Mouse (Mus musculus): Measurements from ENCODE around the gene Dpagt1. TPM values are rescaled to one million over a fixed set of nuclear protein-coding genes. Genes with fewer than 3 reads are reported as not detected.
"Not testable (repeated sequence)": the region's sequence is repeated elsewhere in the genome, so short reads cannot be mapped to it uniquely, and the experiment has no call there.

The Dpagt1 gene
- polyA plus RNA-seq, 1 experiment from 2014 or later: 40.2 TPM

DNA sequence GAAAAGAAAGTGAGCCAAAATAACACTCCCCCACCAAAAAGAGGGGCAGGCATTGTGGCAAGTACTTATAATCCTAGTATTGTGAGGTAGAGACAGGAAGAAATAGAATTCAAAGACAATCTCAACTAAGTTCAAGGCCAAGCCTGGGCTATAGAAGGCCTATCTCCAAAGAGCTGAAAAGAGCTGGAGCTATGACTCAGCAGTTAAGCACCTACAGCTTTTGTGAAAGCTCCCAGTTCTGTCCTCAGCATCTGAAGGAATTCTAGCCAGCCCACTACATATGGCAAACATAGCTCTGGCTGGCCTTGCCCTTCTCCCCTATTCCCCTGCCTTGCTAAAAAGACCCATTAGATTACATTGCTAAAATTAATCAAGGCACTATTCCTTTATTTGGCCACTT lies 47.6 kb downstream of the Dpagt1 start:
- no peak overlapping the region for H3K27ac ChIP-seq
- no peak for ATAC-seq (ENCODE audit: low FRiP score, low read depth)
- H3K27me3 ChIP-seq: no peaks in the 10 kb centered on the region
- H3K4me1 ChIP-seq: peaks cover 2% of the 10 kb centered on the region; the same call in 1 of the 2 replicates
- H3K36me3 ChIP-seq: no peaks in the 10 kb centered on the region
- no peak overlapping the region for H3K4me3 ChIP-seq
- H3K4me2 ChIP-seq (replicated peaks): no peak overlapping the region
- no peak overlapping the region for H3K9ac ChIP-seq
- no peaks in the 10 kb centered on the region for H3K9me3 ChIP-seq

DNA sequence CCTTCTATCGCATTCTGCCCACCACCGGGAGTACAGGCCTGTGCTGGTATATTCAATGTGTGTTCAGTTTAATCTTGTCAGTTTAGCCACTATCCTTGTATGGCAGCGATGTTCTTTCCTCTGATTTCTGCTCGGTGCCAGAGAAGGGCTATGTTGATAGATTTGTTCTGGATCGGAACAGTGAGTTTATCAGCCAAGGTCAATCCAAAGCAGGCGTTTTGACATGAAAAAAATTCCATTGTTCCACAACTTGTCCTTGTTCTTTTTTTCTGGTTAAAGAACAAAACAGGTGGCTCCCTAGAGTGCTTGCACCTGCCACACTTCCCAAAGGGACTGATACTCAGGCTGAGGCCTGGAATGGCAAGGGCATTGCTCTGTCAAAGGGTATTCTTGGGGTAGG lies 50.3 kb downstream of the Dpagt1 start:
- Histone ChIP-seq H3K4me3 (no peak overlapping the region), H3K27me3 (no peaks in the 10 kb centered on the region), H3K36me3 (peaks cover 6% of the 10 kb centered on the region), H3K9ac (no peak overlapping the region), H3K9me3 (no peaks in the 10 kb centered on the region), H3K4me2 (replicated peaks) (no peak overlapping the region), H3K27ac (no peak overlapping the region), H3K4me1 (peaks cover 18% of the 10 kb centered on the region)
- 90% methylated on average over 6 of the region's 6 CpGs for WGBS
- ATAC-seq (ENCODE audit: low FRiP score, low read depth): no peak

DNA sequence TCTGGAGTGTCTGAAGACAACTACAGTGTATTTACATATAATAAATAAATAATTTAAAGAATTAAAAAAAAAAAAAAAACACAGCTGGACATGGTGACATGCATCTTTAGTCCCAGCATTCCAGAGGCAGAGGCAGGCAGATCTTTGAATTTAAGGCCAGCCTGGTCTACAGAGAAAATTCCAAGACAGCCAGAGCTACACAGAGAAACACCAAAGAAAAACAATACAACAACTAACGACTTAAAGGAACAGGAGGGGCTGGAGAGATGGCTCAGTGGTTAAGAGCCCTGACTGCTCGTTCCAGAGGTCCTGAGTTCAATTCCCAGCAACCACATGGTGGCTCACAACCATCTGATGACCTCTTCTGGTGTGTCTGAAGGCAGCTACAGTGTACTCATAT lies 51.5 kb downstream of the Dpagt1 start:
- not testable (repeated sequence) for H3K27ac ChIP-seq; ATAC-seq (ENCODE audit: low FRiP score, low read depth); H3K9me3 ChIP-seq; H3K27me3 ChIP-seq; H3K9ac ChIP-seq; H3K4me2 ChIP-seq (replicated peaks); H3K4me3 ChIP-seq
- peaks cover 18% of the 10 kb centered on the region for H3K36me3 ChIP-seq
- H3K4me1 ChIP-seq: peaks cover 18% of the 10 kb centered on the region
- 89% methylated on average over 2 of the region's 2 CpGs for WGBS

DNA sequence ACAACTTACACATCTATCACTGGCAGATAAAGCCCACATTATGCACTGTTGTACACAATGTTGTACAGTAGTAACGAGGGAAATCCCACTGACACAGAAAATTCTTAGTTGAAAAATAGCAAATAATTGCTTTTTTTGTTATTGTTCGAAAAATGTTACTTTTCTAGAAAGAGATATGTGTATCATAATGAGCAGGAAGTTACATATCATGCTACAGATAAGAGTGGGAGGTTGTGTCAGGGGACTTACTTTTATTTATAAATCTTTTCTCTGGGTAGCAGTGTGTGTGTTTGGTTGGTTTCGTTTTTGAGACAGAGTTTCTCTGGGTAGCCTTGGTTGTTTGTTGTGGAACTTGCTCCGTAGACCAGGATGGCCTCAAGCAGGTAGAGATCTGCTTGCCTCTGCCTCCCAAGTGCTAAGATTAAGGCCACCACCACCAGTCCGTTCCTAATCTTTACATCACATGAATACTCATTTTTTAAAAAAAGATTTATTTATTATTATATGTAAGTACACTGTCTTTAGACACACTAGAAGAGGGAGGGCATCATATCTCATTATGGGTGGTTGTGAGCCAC lies 52.4 kb downstream of the Dpagt1 start:
- Histone ChIP-seq H3K9ac (peak overlapping the region; percentile 76), H3K36me3 (peaks cover 27% of the 10 kb centered on the region), H3K4me1 (peaks cover 18% of the 10 kb centered on the region), H3K4me3 (peak overlapping the region; percentile 93), H3K27ac (0 out of 2 replicates have a peak overlapping the region, but pooled peaks have one; percentile 58), H3K4me2 (replicated peaks) (peak overlapping the region; percentile 98), H3K9me3 (no peaks in the 10 kb centered on the region), H3K27me3 (no peaks in the 10 kb centered on the region)
- WGBS: 90% methylated on average over 5 of the region's 5 CpGs
- ATAC-seq (ENCODE audit: low FRiP score, low read depth): no peak

DNA sequence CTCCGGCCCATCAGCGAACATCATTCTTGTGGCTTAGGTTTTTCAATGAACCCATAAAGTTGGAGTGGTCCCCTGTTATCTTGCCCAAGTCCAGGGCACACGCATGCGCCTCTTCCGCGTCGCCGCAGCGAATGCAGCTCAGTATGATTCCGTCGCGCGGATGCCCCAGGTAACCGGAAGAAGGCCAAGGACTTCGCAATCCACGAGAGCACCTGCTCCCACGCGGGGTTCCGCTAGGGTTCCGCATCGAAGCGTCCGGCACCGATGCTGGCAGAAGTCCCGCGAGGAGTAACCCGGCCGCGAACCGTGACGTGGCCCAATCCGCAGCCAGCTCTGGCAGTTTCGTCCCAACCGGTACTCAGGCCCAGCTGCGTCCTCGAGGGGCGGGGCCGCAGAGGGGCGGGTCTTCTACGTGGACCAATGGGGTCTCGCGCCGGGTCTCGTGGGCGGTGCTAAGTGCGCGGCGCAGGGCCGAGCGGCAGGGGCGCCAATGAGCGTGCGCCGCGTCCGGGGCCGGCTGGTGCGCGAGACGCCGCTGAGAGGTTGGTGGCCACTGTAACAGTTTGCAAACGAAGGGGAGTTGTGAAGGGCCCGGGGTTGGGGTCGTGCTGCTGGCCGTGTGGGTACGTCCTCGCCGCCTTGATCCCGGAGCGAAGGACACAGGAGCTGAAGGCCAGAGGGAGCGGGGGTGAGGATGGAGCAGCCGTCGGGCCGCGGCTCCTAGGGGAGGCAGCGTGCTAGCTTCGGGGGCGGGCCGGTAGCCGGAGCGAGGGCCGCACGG lies 53.4 kb downstream of the Dpagt1 start, which contains the start of gene Hyou1:
Gene Hyou1, plus strand, starts transcription at position 437 of the 781 bp plus-strand sequence.
- Histone ChIP-seq H3K4me3 (peak within 1 kb of the TSS; percentile 93), H3K27ac (peak within 1 kb of the TSS; percentile 84), H3K36me3 (peaks cover 37% of the 10 kb centered on the region), H3K9me3 (no peaks in the 10 kb centered on the region), H3K4me2 (replicated peaks) (peak within 1 kb of the TSS; percentile 98), H3K4me1 (peaks cover 18% of the 10 kb centered on the region), H3K9ac (peak within 1 kb of the TSS; percentile 96), H3K27me3 (no peaks in the 10 kb centered on the region)
- under 1% methylated on average over 82 of the region's 83 CpGs for WGBS
- ATAC-seq (ENCODE audit: low FRiP score, low read depth): peak; percentile 98

DNA sequence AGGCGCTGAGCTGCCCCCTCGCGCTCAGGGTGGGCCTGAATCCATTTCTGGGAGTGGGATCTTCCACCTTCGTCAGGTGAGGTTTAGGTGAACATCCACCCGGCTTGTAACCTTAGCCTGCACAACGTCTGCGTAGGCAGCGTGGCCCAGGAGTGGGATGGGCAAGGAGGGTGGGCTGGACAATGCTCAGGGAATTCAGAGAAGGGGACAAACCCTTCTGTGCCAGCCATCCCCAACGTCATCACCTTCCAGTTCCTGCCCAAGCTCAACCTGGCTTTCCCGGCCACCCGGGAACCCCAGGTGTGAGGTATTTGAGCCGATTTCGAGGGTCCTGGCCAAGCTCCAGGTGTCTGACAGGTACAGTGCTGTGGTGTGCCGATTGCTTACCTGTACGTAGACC lies 54.0 kb downstream of the Dpagt1 start:
- H3K4me1 ChIP-seq: peaks cover 18% of the 10 kb centered on the region
- H3K9ac ChIP-seq: peak overlapping the region; percentile 96
- peak overlapping the region; percentile 98 for H3K4me2 ChIP-seq (replicated peaks)
- 7% methylated on average over 15 of the region's 15 CpGs for WGBS
- peak overlapping the region; percentile 93 for H3K4me3 ChIP-seq
- no peaks in the 10 kb centered on the region for H3K9me3 ChIP-seq
- peak; percentile 37; the same call in 1 of the 2 replicates for ATAC-seq (ENCODE audit: low FRiP score, low read depth)
- H3K36me3 ChIP-seq: peaks cover 44% of the 10 kb centered on the region
- H3K27ac ChIP-seq: peak overlapping the region; percentile 84; the same call in 1 of the 2 replicates
- no peaks in the 10 kb centered on the region for H3K27me3 ChIP-seq

Small RNA genes lying within 50 kb of the gene (microRNA-seq; reads per million reads assigned to microRNA genes)
- gene Gm44335: not detected

Other genes with a start within 250 kb of the Dpagt1 start
- 0.13 and 0.17 TPM in 2 replicates for gene Mfrp, start 224.3 kb upstream of the Dpagt1 start, polyA plus RNA-seq (2015; fragmentation: Nextera tagmentation; extraction: Ambion mirVana)
- 2.6 and 3.4 TPM in 2 replicates for gene C1qtnf5, start 218.8 kb upstream of the Dpagt1 start, polyA plus RNA-seq (2015; fragmentation: Nextera tagmentation; extraction: Ambion mirVana)
- 0.09 and 0.10 TPM in 2 replicates for gene Gm49380, start 212.5 kb upstream of the Dpagt1 start, polyA plus RNA-seq (2015; fragmentation: Nextera tagmentation; extraction: Ambion mirVana)
- 79.6 and 84.1 TPM in 2 replicates for gene Rnf26, start 212.5 kb upstream of the Dpagt1 start, polyA plus RNA-seq (2015; fragmentation: Nextera tagmentation; extraction: Ambion mirVana)
- gene Mcam, start 191.6 kb upstream of the Dpagt1 start, polyA plus RNA-seq (2015; fragmentation: Nextera tagmentation; extraction: Ambion mirVana): 29.6 and 30.4 TPM in 2 replicates
- gene Cbl, start 92.0 kb upstream of the Dpagt1 start, polyA plus RNA-seq (2015; fragmentation: Nextera tagmentation; extraction: Ambion mirVana): 17.5 and 19.6 TPM in 2 replicates
- gene Ccdc153, start 85.3 kb upstream of the Dpagt1 start, polyA plus RNA-seq (2015; fragmentation: Nextera tagmentation; extraction: Ambion mirVana): not detected in 2 replicates
- 0.09 and 0.11 TPM in 2 replicates for gene Pdzd3, start 74.5 kb upstream of the Dpagt1 start, polyA plus RNA-seq (2015; fragmentation: Nextera tagmentation; extraction: Ambion mirVana)
- 8.2 and 8.3 TPM in 2 replicates for gene Nlrx1, start 57.4 kb upstream of the Dpagt1 start, polyA plus RNA-seq (2015; fragmentation: Nextera tagmentation; extraction: Ambion mirVana)
- gene Abcg4, start 37.4 kb upstream of the Dpagt1 start, polyA plus RNA-seq (2015; fragmentation: Nextera tagmentation; extraction: Ambion mirVana): 7.3 and 7.4 TPM in 2 replicates
- gene Hinfp, start 20.3 kb upstream of the Dpagt1 start, polyA plus RNA-seq (2015; fragmentation: Nextera tagmentation; extraction: Ambion mirVana): 26.1 and 29.6 TPM in 2 replicates
- gene C2cd2l, start 5.7 kb upstream of the Dpagt1 start, polyA plus RNA-seq (2015; fragmentation: Nextera tagmentation; extraction: Ambion mirVana): 6.8 and 7.8 TPM in 2 replicates
- gene H2afx, start 8.7 kb downstream of the Dpagt1 start, polyA plus RNA-seq (2015; fragmentation: Nextera tagmentation; extraction: Ambion mirVana): 382 and 390 TPM in 2 replicates
- gene Hmbs, start 18.2 kb downstream of the Dpagt1 start, polyA plus RNA-seq (2015; fragmentation: Nextera tagmentation; extraction: Ambion mirVana): 111 and 116 TPM in 2 replicates
- 27.8 and 28.9 TPM in 2 replicates for gene Vps11, start 35.7 kb downstream of the Dpagt1 start, polyA plus RNA-seq (2015; fragmentation: Nextera tagmentation; extraction: Ambion mirVana)
- 30.9 and 36.8 TPM in 2 replicates for gene Hyou1, start 53.5 kb downstream of the Dpagt1 start, polyA plus RNA-seq (2015; fragmentation: Nextera tagmentation; extraction: Ambion mirVana)
- 11.1 and 11.5 TPM in 2 replicates for gene Slc37a4, start 70.8 kb downstream of the Dpagt1 start, polyA plus RNA-seq (2015; fragmentation: Nextera tagmentation; extraction: Ambion mirVana)
- gene Rps25, start 81.1 kb downstream of the Dpagt1 start, polyA plus RNA-seq (2015; fragmentation: Nextera tagmentation; extraction: Ambion mirVana): 1,961 and 2,001 TPM in 2 replicates
- 160 and 165 TPM in 2 replicates for gene Trappc4, start 81.6 kb downstream of the Dpagt1 start, polyA plus RNA-seq (2015; fragmentation: Nextera tagmentation; extraction: Ambion mirVana)
- gene Ccdc84, start 92.5 kb downstream of the Dpagt1 start, polyA plus RNA-seq (2015; fragmentation: Nextera tagmentation; extraction: Ambion mirVana): 32.2 and 35.5 TPM in 2 replicates
- gene Foxr1, start 115.1 kb downstream of the Dpagt1 start, polyA plus RNA-seq (2015; fragmentation: Nextera tagmentation; extraction: Ambion mirVana): not detected in 2 replicates
- gene Upk2, start 129.0 kb downstream of the Dpagt1 start, polyA plus RNA-seq (2015; fragmentation: Nextera tagmentation; extraction: Ambion mirVana): 0.31 and 0.36 TPM in 2 replicates
- 14.5 and 15.0 TPM in 2 replicates for gene Bcl9l, start 156.8 kb downstream of the Dpagt1 start, polyA plus RNA-seq (2015; fragmentation: Nextera tagmentation; extraction: Ambion mirVana)
- 0.09 TPM in 1 of 2 replicates, not detected in the other for gene Cxcr5, start 235.9 kb downstream of the Dpagt1 start, polyA plus RNA-seq (2015; fragmentation: Nextera tagmentation; extraction: Ambion mirVana)